Mouse (Mus musculus): ENCODE measurements around the gene Dio3. TPM values are rescaled to one million over a fixed set of nuclear protein-coding genes. Genes with fewer than 3 reads are reported as not detected.
A peak's percentile ranks its signal among the peaks of the same experiment; 100 is the strongest.

The Dio3 gene
- polyA plus RNA-seq, 1 experiment from 2014 or later, result 2.3 TPM

DNA sequence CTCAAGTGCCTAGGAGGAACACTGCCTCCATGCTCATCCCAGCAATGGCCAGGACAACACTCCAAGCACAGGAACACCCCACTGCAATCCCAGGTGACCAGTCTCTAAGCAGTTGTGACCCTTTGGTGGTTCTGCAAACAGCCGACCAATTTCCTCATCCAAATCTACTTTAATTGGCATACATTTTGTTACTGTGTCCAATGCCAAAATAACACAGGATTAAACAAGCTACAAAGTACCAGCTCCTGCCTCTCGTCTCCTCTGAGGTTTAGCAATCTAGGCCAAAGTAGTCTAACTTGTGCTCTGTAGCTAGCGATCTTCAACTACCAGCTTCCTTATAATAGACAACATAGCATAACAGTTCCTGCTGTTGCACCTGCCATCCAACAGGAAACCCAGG lies 10.6 kb upstream of the Dio3 start:
- ATAC-seq (ENCODE audit: low FRiP score, low read depth), result no peak
- Histone ChIP-seq H3K4me1 (no peaks in the 10 kb centered on the region), H3K36me3 (no peaks in the 10 kb centered on the region), H3K27me3 (replicated peaks) (peaks cover 14% of the 10 kb centered on the region; the same call in 1 of the 2 replicates), H3K4me2 (replicated peaks) (no peak overlapping the region), H3K9me3 (no peaks in the 10 kb centered on the region), H3K4me3 (no peak overlapping the region), H3K9ac (no peak overlapping the region), H3K27ac (no peak overlapping the region)
- 83% methylated on average over 3 of the region's 3 CpGs for WGBS

DNA sequence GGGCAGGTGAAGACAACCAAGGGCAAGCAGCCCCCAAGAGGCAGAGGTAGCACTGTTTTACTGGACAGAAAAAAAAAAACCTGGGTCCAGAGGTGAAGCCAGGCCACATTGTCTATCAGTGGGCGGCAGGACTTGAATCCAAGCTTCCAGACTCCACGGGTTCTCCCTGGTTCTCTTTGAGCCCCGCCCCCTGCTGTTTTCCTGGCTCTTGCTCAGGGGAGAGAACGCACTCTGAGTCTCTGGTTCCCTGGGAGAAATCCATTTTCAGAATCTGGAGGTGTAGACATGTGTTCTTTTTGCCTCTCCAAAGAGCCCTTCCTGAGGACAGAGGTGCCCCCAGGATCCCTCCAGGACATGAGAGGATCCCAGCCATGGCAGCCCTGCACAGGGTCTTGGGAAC lies 9.2 kb upstream of the Dio3 start:
- Histone ChIP-seq H3K4me3 (no peak overlapping the region), H3K27ac (no peak overlapping the region), H3K9me3 (no peaks in the 10 kb centered on the region), H3K4me2 (replicated peaks) (no peak overlapping the region), H3K9ac (no peak overlapping the region), H3K27me3 (replicated peaks) (peaks cover 23% of the 10 kb centered on the region; the same call in 1 of the 2 replicates), H3K36me3 (no peaks in the 10 kb centered on the region), H3K4me1 (no peaks in the 10 kb centered on the region)
- ATAC-seq (ENCODE audit: low FRiP score, low read depth), result no peak
- WGBS, result 76% methylated on average over 4 of the region's 4 CpGs

- H3K9ac ChIP-seq, result no peak overlapping the region
- H3K4me1 ChIP-seq, result peaks cover 13% of the 10 kb centered on the region
- WGBS, result 59% methylated on average over 1 of the region's 1 CpGs
- H3K9me3 ChIP-seq, result no peaks in the 10 kb centered on the region
- no peaks in the 10 kb centered on the region for H3K36me3 ChIP-seq
- peaks cover 80% of the 10 kb centered on the region for H3K27me3 ChIP-seq (replicated peaks)
- no peak overlapping the region for H3K27ac ChIP-seq
- H3K4me3 ChIP-seq, result no peak overlapping the region
- no peak overlapping the region for H3K4me2 ChIP-seq (replicated peaks)
- ATAC-seq (ENCODE audit: low FRiP score, low read depth), result no peak
These were observed 2.8 kb upstream of the Dio3 start for GRCm38 (mm10) chr12:110276034-110276433.

DNA sequence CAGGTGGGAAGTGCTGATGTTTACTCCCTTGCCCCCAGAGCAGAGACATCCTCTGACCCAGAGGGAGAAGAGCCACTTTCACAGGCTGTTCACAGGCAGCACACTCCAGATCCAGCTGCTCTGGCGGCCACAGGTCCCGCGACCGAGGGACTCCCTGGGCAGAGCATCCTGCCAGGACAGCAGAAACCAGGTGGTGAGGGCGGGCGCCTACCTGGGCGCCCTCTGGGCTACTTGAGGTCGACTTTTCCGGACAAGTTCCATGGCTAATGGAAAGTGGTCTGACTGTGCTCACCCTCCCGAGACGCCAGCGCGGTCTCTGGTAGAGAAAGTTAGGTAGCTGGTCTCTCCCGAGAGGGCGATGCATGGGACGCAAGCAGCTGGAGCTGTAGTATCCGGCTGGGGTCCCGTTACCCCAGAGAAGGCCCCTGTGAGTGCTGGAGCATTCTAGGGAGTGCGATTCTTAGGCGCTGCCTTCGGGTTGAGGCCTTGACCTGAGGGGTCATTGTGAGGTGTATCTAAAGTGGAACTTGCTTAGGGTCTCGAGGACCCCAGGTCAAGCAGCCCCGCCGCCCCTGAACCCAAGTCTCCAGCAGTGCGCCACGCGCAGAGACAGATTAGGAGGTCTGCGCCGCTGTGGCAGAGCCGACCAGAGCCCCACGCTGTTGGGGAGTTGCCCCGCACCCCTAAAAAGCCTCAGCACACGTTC lies 1.5 kb upstream of the Dio3 start:
- H3K27me3 ChIP-seq (replicated peaks), result peaks cover 89% of the 10 kb centered on the region
- 2% methylated on average over 33 of the region's 33 CpGs for WGBS
- no peak for ATAC-seq (ENCODE audit: low FRiP score, low read depth)
- no peaks in the 10 kb centered on the region for H3K36me3 ChIP-seq
- H3K4me1 ChIP-seq, result peaks cover 13% of the 10 kb centered on the region
- H3K9me3 ChIP-seq, result no peaks in the 10 kb centered on the region
- H3K27ac ChIP-seq, result no peak overlapping the region
- no peak overlapping the region for H3K9ac ChIP-seq
- peak overlapping the region; percentile 62 for H3K4me2 ChIP-seq (replicated peaks)
- peak overlapping the region; percentile 39 for H3K4me3 ChIP-seq

DNA sequence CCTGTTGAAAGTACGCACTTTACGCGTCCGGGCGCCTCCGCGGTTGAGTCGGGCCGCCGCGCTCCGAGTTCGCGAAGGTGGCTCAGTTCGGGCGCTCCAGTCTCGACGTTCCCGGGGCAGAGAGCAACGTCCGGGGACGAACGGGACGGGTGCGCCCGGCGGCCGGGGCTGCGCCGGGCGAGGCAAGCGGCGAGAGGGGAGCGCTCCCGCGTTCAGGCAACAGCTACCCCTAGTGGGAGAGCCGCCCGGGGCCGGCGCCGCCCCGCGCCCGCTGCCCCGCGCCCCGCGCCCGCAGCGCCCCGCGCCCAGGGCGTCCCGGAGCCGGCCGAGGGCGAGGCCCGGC lies 932 bp upstream of the Dio3 start:
- under 1% methylated on average over 53 of the region's 58 CpGs for WGBS
- no peak overlapping the region for H3K9ac ChIP-seq
- no peaks in the 10 kb centered on the region for H3K9me3 ChIP-seq
- peaks cover 92% of the 10 kb centered on the region for H3K27me3 ChIP-seq (replicated peaks)
- ATAC-seq (ENCODE audit: low FRiP score, low read depth), result no peak
- H3K36me3 ChIP-seq, result no peaks in the 10 kb centered on the region
- H3K27ac ChIP-seq, result no peak overlapping the region
- H3K4me1 ChIP-seq, result peaks cover 13% of the 10 kb centered on the region
- H3K4me3 ChIP-seq, result peak overlapping the region; percentile 39
- H3K4me2 ChIP-seq (replicated peaks), result peak overlapping the region; percentile 62

GRCm38 (mm10) chr12:110280373-110280772 lies 1.5 kb downstream of the Dio3 start:
- Histone ChIP-seq H3K4me3 (no peak overlapping the region), H3K4me2 (replicated peaks) (no peak overlapping the region), H3K9me3 (no peaks in the 10 kb centered on the region), H3K36me3 (no peaks in the 10 kb centered on the region), H3K27me3 (replicated peaks) (peaks cover 99% of the 10 kb centered on the region), H3K27ac (no peak overlapping the region), H3K4me1 (peaks cover 13% of the 10 kb centered on the region), H3K9ac (no peak overlapping the region)
- under 1% methylated on average over 22 of the region's 22 CpGs for WGBS
- no peak for ATAC-seq (ENCODE audit: low FRiP score, low read depth)

- no peak overlapping the region for H3K4me3 ChIP-seq
- peaks cover 6% of the 10 kb centered on the region for H3K4me1 ChIP-seq
- H3K9me3 ChIP-seq, result no peaks in the 10 kb centered on the region
- no peaks in the 10 kb centered on the region for H3K36me3 ChIP-seq
- no peak overlapping the region for H3K4me2 ChIP-seq (replicated peaks)
- no peak overlapping the region for H3K27ac ChIP-seq
- WGBS, result 7% methylated on average over 4 of the region's 4 CpGs
- peaks cover 71% of the 10 kb centered on the region for H3K27me3 ChIP-seq (replicated peaks)
- no peak for ATAC-seq (ENCODE audit: low FRiP score, low read depth)
- no peak overlapping the region for H3K9ac ChIP-seq
These were observed 4.9 kb downstream of the Dio3 start for GRCm38 (mm10) chr12:110283792-110284191.

DNA sequence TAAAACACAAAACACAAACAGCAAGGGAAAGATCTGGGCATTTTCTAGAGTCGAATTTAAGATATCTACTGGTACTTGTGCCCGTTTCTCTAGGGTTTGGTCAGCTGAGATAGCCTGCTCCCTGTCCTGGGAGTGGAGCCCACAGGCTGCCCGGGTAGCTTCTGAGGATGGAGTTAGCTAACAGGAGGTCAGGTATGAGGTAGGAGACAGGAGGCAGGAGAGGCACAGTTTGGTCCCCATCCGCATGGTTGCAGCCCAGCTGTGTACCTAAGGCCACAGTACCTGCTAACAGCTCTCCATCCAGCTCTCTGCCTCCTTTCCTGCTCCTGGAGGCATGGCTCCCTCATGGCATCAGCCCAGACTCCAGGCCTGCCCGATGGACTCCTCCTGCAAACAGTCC lies 13.9 kb downstream of the Dio3 start:
- peaks cover 5% of the 10 kb centered on the region; the same call in 1 of the 2 replicates for H3K27me3 ChIP-seq (replicated peaks)
- H3K4me1 ChIP-seq, result no peaks in the 10 kb centered on the region
- WGBS, result 86% methylated on average over 5 of the region's 5 CpGs
- no peak overlapping the region for H3K9ac ChIP-seq
- H3K4me2 ChIP-seq (replicated peaks), result no peak overlapping the region
- no peak for ATAC-seq (ENCODE audit: low FRiP score, low read depth)
- no peaks in the 10 kb centered on the region for H3K9me3 ChIP-seq
- H3K36me3 ChIP-seq, result no peaks in the 10 kb centered on the region
- no peak overlapping the region for H3K27ac ChIP-seq
- H3K4me3 ChIP-seq, result no peak overlapping the region

GRCm38 (mm10) chr12:110294891-110295290 lies 16.0 kb downstream of the Dio3 start:
- H3K4me3 ChIP-seq, result no peak overlapping the region
- no peaks in the 10 kb centered on the region for H3K36me3 ChIP-seq
- no peak overlapping the region for H3K9ac ChIP-seq
- no peaks in the 10 kb centered on the region for H3K9me3 ChIP-seq
- no peak overlapping the region for H3K4me2 ChIP-seq (replicated peaks)
- H3K27me3 ChIP-seq (replicated peaks), result peaks cover 5% of the 10 kb centered on the region; the same call in 1 of the 2 replicates
- WGBS, result 79% methylated on average over 16 of the region's 16 CpGs
- ATAC-seq (ENCODE audit: low FRiP score, low read depth), result no peak
- H3K27ac ChIP-seq, result no peak overlapping the region
- H3K4me1 ChIP-seq, result 0 out of 2 replicates have a peak, but pooled peaks cover 9% of the 10 kb centered on the region

GRCm38 (mm10) chr12:110298653-110299052 lies 19.8 kb downstream of the Dio3 start:
- ATAC-seq (ENCODE audit: low FRiP score, low read depth), result no peak
- Histone ChIP-seq H3K36me3 (no peaks in the 10 kb centered on the region), H3K4me2 (replicated peaks) (no peak overlapping the region), H3K27ac (no peak overlapping the region), H3K9me3 (no peaks in the 10 kb centered on the region), H3K27me3 (replicated peaks) (0 out of 2 replicates have a peak, but pooled peaks cover 2% of the 10 kb centered on the region), H3K4me1 (0 out of 2 replicates have a peak, but pooled peaks cover 9% of the 10 kb centered on the region), H3K4me3 (no peak overlapping the region), H3K9ac (no peak overlapping the region)
- WGBS, result 38% methylated on average over 11 of the region's 11 CpGs

DNA sequence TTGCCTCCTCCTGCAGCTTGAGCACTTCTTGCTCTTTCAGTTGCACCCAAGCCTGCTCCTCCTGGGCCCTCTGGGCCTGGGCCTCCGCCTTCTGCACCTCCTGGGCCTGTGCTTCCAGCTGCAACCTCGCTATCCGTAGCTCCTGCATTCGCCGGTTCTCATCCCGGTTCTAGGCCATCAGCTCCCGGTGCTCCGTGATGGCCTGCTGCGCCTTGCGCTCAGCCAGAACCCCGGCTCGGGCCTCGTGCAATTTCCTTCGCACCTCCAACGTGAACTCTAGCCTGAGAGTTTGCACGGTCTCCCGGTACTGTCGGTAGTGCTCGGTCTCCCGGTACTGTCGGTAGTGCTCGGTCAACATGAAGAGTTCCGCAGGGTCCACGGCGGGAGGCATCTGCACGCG lies 40.8 kb downstream of the Dio3 start:
- no peak for ATAC-seq (ENCODE audit: low FRiP score, low read depth)
- Histone ChIP-seq H3K4me3 (no peak overlapping the region), H3K36me3 (no peaks in the 10 kb centered on the region), H3K9me3 (no peaks in the 10 kb centered on the region), H3K4me2 (replicated peaks) (no peak overlapping the region), H3K9ac (no peak overlapping the region), H3K27me3 (replicated peaks) (no peaks in the 10 kb centered on the region), H3K4me1 (no peaks in the 10 kb centered on the region), H3K27ac (no peak overlapping the region)
- 91% methylated on average over 27 of the region's 27 CpGs for WGBS
